Mouse (Mus musculus) kidney, adult 2 months (tissue): ENCODE data around the gene Ptprg. TPM values are rescaled to one million over a fixed set of nuclear protein-coding genes. Genes with fewer than 3 reads are reported as not detected.

Source experiments
- DNase-seq: peaks from one replicate; pipeline ENCODE4 v3.0.0; 2021
- H3K27ac ChIP-seq: fragments of 200-500 bp; 2 replicates; pipeline ENCODE4 v1.5.1; 2012; ENCODE audit warnings: low read depth, low read length, control low read depth, inconsistent platforms; ENCODE audit not compliant: insufficient read depth
- H3K27me3 ChIP-seq: fragments of 200-500 bp; replicated peaks from 2 replicates; pipeline ENCODE4 v1.6.1; 2012; ENCODE audit warnings: mild to moderate bottlenecking, moderate library complexity, low read length, inconsistent platforms; ENCODE audit not compliant: control insufficient read depth, insufficient read depth
- H3K36me3 ChIP-seq: fragments of 200-500 bp; 2 replicates; pipeline ENCODE4 v1.6.1; 2012; ENCODE audit warnings: mild to moderate bottlenecking, moderate library complexity, low read length, inconsistent platforms; ENCODE audit not compliant: control insufficient read depth, insufficient read depth
- H3K4me1 ChIP-seq: fragments of 200-500 bp; 2 replicates; pipeline ENCODE4 v1.6.1; 2011; ENCODE audit warnings: low read length; ENCODE audit not compliant: control insufficient read depth, insufficient read depth
- H3K4me3 ChIP-seq: fragments of 200-500 bp; 2 replicates; pipeline ENCODE4 v1.5.1; 2011; ENCODE audit warnings: mild to moderate bottlenecking, low read depth, low read length, control low read depth; ENCODE audit not compliant: insufficient read depth
- CTCF ChIP-seq: fragments of 200-500 bp; conservative IDR thresholded peaks from 2 replicates; pipeline ENCODE4 v1.5.1; 2011; ENCODE audit warnings: low read depth, mild to moderate bottlenecking, control low read depth, low read length, moderate library complexity, mixed read lengths; ENCODE audit not compliant: insufficient read depth, insufficient read length
- POLR2A ChIP-seq: fragments of 200-500 bp; IDR thresholded peaks from one replicate; pipeline ENCODE4 v1.6.1; 2011; ENCODE audit warnings: low read depth, low read length, control low read depth
- WGBS: fragments of 180-500 bp; shearing (Covaris S2); methylation state at CpG from one replicate; pipeline ENCODE4 v1.1.7; 2018; 5-methylcytosine and 5-hydroxymethylcytosine counted together
- polyA plus RNA-seq: library from polyadenylated mRNA; depleted of rRNA; stranded (reverse); fragments of >200 nt; gene quantifications from 2 replicates; pipeline ENCODE4 v1.2.3, GENCODE M21; 2012

Gene Ptprg
- polyA plus RNA-seq, 1 experiment: 39.2 TPM

DNA sequence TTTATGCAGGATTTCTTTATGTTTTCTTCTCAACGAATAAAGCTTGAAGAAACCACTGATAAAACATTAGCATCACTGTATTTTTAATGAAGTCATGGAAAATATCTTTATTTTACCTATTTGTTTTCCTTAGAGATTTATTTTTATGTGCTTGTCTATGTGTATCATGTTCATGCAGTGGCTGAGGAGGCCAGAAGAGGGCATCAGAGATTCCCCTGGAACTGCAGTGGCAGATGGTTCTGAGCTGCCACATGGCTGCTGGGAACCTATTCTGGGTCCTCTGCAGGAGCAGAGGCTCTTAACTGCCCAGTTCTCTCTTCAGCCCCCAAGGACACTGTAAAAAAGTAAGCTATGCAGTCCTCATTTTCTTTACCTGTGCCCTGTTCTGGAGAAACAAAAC, 26.6 kb downstream of the Ptprg start:
- no peak for DNase-seq
- WGBS: 88% methylated on average over 1 of the region's 1 CpGs
- peak; percentile 14; the same call in 1 of the 2 replicates for TF ChIP-seq CTCF
- no peak for TF ChIP-seq POLR2A
- H3K4me3 ChIP-seq: no peak overlapping the region
- H3K27ac ChIP-seq: no peak overlapping the region
- H3K27me3 ChIP-seq: no peaks in the 10 kb centered on the region
- H3K4me1 ChIP-seq: peaks cover 8% of the 10 kb centered on the region
- no peaks in the 10 kb centered on the region for H3K36me3 ChIP-seq

DNA sequence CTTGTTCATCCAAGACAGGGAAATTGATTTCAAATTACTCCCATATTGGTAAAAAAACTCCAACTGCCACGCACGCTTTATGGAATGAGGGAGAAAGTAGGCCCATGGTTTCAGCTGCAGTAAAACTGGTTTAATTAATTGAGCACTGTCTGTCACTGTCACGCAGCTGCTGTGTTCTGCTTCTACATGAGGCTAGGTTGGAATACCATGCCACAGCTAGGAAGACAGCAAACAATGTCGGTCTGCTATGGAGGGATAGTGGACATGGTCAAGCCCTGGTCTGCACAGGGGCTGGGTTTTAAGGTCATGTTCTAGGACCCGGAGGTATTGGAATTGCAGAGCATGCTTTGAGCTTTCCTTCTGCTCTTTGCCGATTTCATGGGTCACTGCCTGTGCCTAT, 30.9 kb downstream of the Ptprg start:
- Histone ChIP-seq H3K27me3 (no peaks in the 10 kb centered on the region), H3K27ac (no peak overlapping the region), H3K4me3 (no peak overlapping the region), H3K36me3 (no peaks in the 10 kb centered on the region), H3K4me1 (peaks cover 14% of the 10 kb centered on the region)
- peak; percentile 21 for DNase-seq
- TF ChIP-seq CTCF (no peak), POLR2A (no peak)
- 53% methylated on average over 6 of the region's 6 CpGs for WGBS

DNA sequence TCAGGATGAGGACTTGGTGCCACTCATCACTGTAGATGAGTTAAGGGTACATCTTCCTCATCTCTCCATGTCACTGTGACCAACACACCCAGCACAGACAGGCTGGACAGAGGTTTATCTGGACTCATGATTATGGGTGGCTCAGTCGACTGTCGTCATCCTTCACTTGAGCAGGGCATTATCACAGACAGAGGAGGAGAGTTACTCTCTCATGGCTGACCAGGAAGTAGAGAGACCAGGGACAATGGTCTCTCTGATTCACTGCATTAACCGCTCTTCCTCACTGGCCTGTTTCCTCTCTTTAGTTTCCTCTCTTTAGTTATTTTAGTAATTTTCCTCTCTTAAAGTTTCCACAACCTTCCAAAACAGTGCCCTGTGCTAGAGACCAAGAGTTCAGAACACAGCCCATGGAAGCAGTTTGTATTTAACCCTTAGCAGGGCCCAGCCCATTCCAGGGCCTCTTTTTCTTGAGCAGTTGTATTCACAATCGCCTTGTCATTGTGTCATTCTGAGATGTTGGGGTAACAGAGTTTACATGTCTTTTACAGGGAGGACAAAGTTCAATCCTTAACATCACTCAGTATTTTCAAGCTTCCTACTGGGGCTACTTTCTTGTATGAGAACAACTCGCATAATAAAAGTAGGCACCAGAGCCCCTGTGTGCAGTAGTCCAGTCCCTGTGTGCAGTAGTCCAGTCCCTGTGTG, 31.7 kb downstream of the Ptprg start:
- Histone ChIP-seq H3K27me3 (no peaks in the 10 kb centered on the region), H3K4me1 (peaks cover 14% of the 10 kb centered on the region), H3K4me3 (no peak overlapping the region), H3K27ac (no peak overlapping the region), H3K36me3 (no peaks in the 10 kb centered on the region)
- WGBS: 64% methylated on average over 5 of the region's 5 CpGs
- TF ChIP-seq POLR2A: no peak
- TF ChIP-seq CTCF: no peak
- no peak for DNase-seq

DNA sequence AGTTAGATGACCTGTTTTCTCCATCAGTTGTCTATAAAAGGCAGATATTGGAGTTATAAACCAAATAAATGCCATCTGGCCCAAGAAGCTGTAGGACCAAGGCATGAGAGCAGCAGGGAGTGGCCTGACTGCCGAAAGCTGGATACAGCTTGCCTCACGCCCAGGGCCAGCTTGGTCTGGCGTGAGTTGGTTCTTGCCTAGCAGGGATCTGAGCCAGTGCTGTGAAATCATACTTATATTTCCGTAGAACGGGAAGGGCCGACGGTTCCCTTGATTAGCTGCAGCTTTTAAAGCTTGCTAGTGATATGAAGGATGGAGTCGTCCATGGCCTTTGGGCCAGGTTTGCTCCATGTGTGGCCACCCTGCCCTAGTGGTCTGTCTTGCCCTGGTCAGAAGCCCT, 37.1 kb downstream of the Ptprg start:
- Histone ChIP-seq H3K4me1 (0 out of 2 replicates have a peak, but pooled peaks cover 5% of the 10 kb centered on the region), H3K27me3 (no peaks in the 10 kb centered on the region), H3K27ac (no peak overlapping the region), H3K36me3 (no peaks in the 10 kb centered on the region), H3K4me3 (no peak overlapping the region)
- WGBS: 72% methylated on average over 8 of the region's 8 CpGs
- peak; percentile 23 for DNase-seq
- TF ChIP-seq CTCF (no peak), POLR2A (no peak)

DNA sequence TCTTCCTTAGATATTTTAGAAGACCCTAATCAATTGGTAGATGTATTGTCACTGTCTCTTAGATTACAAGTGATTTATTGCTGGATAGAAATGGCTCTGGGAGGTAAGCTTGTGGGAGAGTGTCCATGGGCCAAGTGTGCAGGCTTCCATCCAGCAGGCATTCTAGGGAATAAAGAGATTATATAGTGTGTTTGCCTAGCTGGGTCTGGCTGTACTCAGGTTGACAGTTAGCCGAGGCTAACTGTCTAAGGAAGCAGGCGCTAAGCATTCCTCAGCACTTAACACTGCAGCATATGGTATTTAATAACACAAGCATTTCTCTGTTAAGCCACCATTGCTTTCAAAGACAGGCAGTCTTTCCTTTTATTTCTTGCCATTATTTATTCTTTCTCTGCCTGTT, 39.3 kb downstream of the Ptprg start:
- DNase-seq: no peak
- 77% methylated on average over 2 of the region's 2 CpGs for WGBS
- H3K27ac ChIP-seq: no peak overlapping the region
- TF ChIP-seq POLR2A: no peak
- H3K36me3 ChIP-seq: no peaks in the 10 kb centered on the region
- no peak overlapping the region for H3K4me3 ChIP-seq
- H3K4me1 ChIP-seq: 0 out of 2 replicates have a peak, but pooled peaks cover 3% of the 10 kb centered on the region
- H3K27me3 ChIP-seq: no peaks in the 10 kb centered on the region

DNA sequence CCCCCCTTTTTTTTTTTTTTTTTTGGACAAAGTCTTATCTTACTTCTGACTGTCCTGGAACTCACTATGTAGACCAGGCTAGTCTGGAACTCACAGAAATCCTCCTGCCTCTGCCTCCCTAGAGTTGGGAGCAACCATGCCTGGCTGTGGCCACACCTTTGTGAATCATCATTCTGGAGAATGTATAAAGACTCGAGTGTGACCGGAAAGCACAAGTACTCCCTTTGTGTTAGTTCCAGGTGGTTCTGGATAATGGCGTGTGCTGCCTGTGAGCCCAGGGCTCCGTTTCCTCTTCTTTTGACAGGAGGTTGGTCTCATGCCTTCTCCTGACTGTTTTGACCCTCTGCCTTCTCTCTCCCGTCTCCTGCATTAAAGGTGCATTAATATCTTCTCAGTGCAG, 41.0 kb downstream of the Ptprg start:
- no peak for DNase-seq
- H3K27ac ChIP-seq: no peak overlapping the region
- 0 out of 2 replicates have a peak, but pooled peaks cover 3% of the 10 kb centered on the region for H3K4me1 ChIP-seq
- no peak for TF ChIP-seq POLR2A
- TF ChIP-seq CTCF: no peak
- WGBS: 91% methylated on average over 5 of the region's 5 CpGs
- no peaks in the 10 kb centered on the region for H3K36me3 ChIP-seq
- no peak overlapping the region for H3K4me3 ChIP-seq
- H3K27me3 ChIP-seq: no peaks in the 10 kb centered on the region

DNA sequence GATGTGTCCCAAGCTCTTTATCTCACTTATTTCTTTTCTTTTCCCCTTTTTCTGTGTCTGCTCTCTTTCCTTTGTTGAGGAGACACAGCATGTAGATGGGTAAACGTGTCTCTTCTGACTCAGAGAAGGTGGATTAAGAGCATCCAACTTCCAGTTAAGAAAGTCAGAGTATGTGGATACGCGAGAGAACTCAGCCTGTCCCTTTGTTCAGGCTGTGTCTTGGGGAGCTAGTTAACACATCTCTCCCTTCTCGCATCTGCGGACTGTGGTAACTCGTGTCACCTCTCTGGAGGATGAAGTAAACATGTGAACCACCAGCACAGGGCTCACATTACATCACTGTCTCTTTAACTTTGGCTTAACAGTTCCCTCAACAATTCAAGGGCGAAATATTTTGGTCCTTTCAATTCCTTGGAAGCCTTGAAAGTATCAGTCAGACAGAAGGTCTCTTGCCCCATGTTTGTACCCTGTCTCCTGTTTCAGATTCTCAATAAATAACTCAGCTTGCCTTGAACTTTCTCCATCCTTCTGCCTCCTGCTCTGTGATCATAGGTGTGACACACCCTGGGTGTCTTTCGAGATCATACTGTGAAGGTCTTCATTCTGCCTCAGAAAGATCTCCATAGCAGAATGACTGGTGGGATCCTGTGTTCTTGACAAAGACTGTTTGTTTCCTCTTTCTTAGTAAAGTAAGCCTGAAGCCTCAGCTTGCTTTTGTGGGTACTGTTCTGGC, 51.0 kb downstream of the Ptprg start:
- Histone ChIP-seq H3K27ac (no peak overlapping the region), H3K36me3 (no peaks in the 10 kb centered on the region), H3K27me3 (no peaks in the 10 kb centered on the region), H3K4me3 (no peak overlapping the region), H3K4me1 (no peaks in the 10 kb centered on the region; the same call in 1 of the 2 replicates)
- DNase-seq: no peak
- TF ChIP-seq CTCF: no peak
- WGBS: 73% methylated on average over 8 of the region's 8 CpGs
